ENCODE assay signal across 7 mouse cellular contexts in the genomic region with DNA sequence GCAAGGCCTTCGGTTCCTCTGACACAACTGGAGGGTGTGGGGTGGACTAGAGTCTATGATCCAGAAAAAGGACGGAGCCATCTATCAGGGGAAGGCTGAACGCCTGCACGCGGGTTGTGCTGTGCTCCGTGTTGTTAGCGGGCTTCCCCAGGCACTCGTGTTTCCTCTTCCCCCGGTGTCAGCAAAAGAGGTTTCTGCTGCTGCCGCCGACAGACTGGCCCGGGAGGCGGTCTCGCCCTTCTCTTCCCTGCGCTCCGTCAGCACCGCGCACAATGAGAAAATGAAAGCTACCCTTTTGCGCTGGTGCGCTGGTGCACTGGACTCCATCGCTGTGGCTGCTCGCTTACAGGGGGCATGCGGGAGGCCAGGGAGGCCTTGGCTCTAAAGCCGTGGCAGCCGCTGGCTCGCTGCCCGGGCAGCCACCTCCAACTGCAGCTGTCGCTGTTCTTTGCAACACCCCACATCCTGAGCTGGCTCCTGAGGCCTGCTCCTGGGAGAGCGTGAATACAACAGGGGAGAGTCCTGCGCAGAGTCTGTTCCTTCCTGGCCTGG. TPM values are rescaled to one million over a fixed set of nuclear protein-coding genes. Genes with fewer than 3 reads are reported as not detected.
DNase-seq lines count a peak whose midpoint lies in the region; ATAC-seq and TF ChIP-seq lines count a peak whose summit lies in the region.

No protein-coding gene starts in this region.

- H3K4me1 ChIP-seq in hindbrain, postnatal 0 days (ENCODE audit: insufficient read depth, low read length) = 0 out of 2 replicates have a peak, but pooled peaks cover 5% of the 10 kb centered on the region
- peaks cover 8% of the 10 kb centered on the region for H3K4me1 ChIP-seq in limb, embryonic 11.5 days (ENCODE audit: control insufficient read depth, insufficient read depth, low read length)
- H3K4me1 ChIP-seq in midbrain, embryonic 12.5 days = peaks cover 12% of the 10 kb centered on the region

- peak overlapping the region; percentile 28 for H3K4me3 ChIP-seq in hindbrain, postnatal 0 days (ENCODE audit: low read length)
- H3K4me3 ChIP-seq in limb, embryonic 11.5 days (ENCODE audit: low read depth, low read length) = no peak overlapping the region; the same call in 1 of the 2 replicates
- H3K4me3 ChIP-seq in midbrain, embryonic 12.5 days = peak overlapping the region; percentile 26

- H3K27ac ChIP-seq in hindbrain, postnatal 0 days = peak overlapping the region; percentile 90
- H3K27ac ChIP-seq in limb, embryonic 11.5 days (replicated peaks; ENCODE audit: low read depth, low read length) = peak overlapping the region; percentile 90
- peak overlapping the region; percentile 58 for H3K27ac ChIP-seq in midbrain, embryonic 12.5 days (replicated peaks)

- no peaks in the 10 kb centered on the region for H3K27me3 ChIP-seq in hindbrain, postnatal 0 days (ENCODE audit: insufficient read depth, low read length)
- no peaks in the 10 kb centered on the region for H3K27me3 ChIP-seq in limb, embryonic 11.5 days (ENCODE audit: control insufficient read depth, insufficient read depth, low read length)
- peaks cover 9% of the 10 kb centered on the region; the same call in 1 of the 2 replicates for H3K27me3 ChIP-seq in midbrain, embryonic 12.5 days

- H3K36me3 ChIP-seq in hindbrain, postnatal 0 days (ENCODE audit: insufficient read depth, low read length) = no peaks in the 10 kb centered on the region
- no peaks in the 10 kb centered on the region for H3K36me3 ChIP-seq in limb, embryonic 11.5 days (ENCODE audit: control insufficient read depth, insufficient read depth, low read length)
- H3K36me3 ChIP-seq in midbrain, embryonic 12.5 days = no peaks in the 10 kb centered on the region

- 3% methylated on average over 30 of the region's 30 CpGs for WGBS in hindbrain, postnatal 0 days
- 4% methylated on average over 30 of the region's 30 CpGs for WGBS in limb, embryonic 11.5 days
- 4% methylated on average over 30 of the region's 30 CpGs for WGBS in midbrain, embryonic 12.5 days

- TF ChIP-seq CTCF in hindbrain, postnatal 0 days (IDR thresholded peaks at IDR 0.05; ENCODE audit: low read depth) = no peak

- no peaks in the 10 kb centered on the region for H3K9me3 ChIP-seq in hindbrain, postnatal 0 days (ENCODE audit: low read length)
- H3K9me3 ChIP-seq in limb, embryonic 11.5 days (ENCODE audit: control insufficient read depth, low read length) = no peaks in the 10 kb centered on the region
- 0 out of 2 replicates have a peak, but pooled peaks cover under 1% of the 10 kb centered on the region for H3K9me3 ChIP-seq in midbrain, embryonic 12.5 days

- H3K4me2 ChIP-seq in hindbrain, postnatal 0 days (ENCODE audit: low read depth, low read length) = peak overlapping the region; percentile 60
- H3K4me2 ChIP-seq in limb, embryonic 11.5 days (ENCODE audit: low read depth, severe bottlenecking) = peak overlapping the region; percentile 47
- H3K4me2 ChIP-seq in midbrain, embryonic 12.5 days (replicated peaks) = peak overlapping the region; percentile 52

- DNase-seq in cerebellum, postnatal 36 days = peak; percentile 45 to 51
- DNase-seq in gastrocnemius, postnatal 10 days = peak; percentile 79
- DNase-seq in hindbrain, postnatal 0 days (ENCODE audit: low spot score) = peak; percentile 88
- DNase-seq in limb, embryonic 11.5 days (ENCODE audit: low spot score) = peak; percentile 74
- DNase-seq in skeletal muscle tissue, adult 2 months (ENCODE audit: low read depth, low spot score) = peak; percentile 91

- H3K9ac ChIP-seq in hindbrain, postnatal 0 days (replicated peaks; ENCODE audit: low read length) = peak overlapping the region; percentile 63
- peak overlapping the region; percentile 69 for H3K9ac ChIP-seq in limb, embryonic 11.5 days (ENCODE audit: low read length)
- peak overlapping the region; percentile 54 for H3K9ac ChIP-seq in midbrain, embryonic 12.5 days (replicated peaks)

- ATAC-seq in activated CD4-positive, CD25-positive, alpha-beta regulatory T cell, adult 4 months = peak; percentile 90
- peak; percentile 88 for ATAC-seq in hindbrain, postnatal 0 days
- peak; percentile 76 for ATAC-seq in limb, embryonic 11.5 days (ENCODE audit: insufficient number of reproducible peaks, low FRiP score, low TSS enrichment, low read depth)
- peak; percentile 86 for ATAC-seq in midbrain, embryonic 12.5 days (ENCODE audit: low FRiP score, low read depth)

RNA-seq across cellular contexts. Expression of gene Gm42791, which starts 36.3 kb away (rescaled TPM):
- polyA plus RNA-seq in activated CD4-positive, CD25-positive, alpha-beta regulatory T cell, adult 4 months (2017; shearing (Covaris generic)) = not detected
- total RNA-seq in gastrocnemius, postnatal 10 days (2021) = 1 to 10 TPM in 1 of 2 experiments, under 1 TPM in 1; 0.89 to 3.7 TPM
- not detected in 2 replicates for total RNA-seq in hindbrain, postnatal 0 days (2014; rRNA removed)
- polyA plus RNA-seq in hindbrain, postnatal 0 days (2015; fragmentation: Nextera tagmentation; extraction: Ambion mirVana) = 1.6 and 6.1 TPM in 2 replicates
- polyA plus RNA-seq in limb, embryonic 11.5 days (2014; fragmentation: Nextera tagmentation; extraction: Ambion mirVana) = 1.9 TPM in 1 of 2 replicates, not detected in the other
- polyA plus RNA-seq in midbrain, embryonic 12.5 days (2016; fragmentation: Nextera tagmentation; extraction: Ambion mirVana) = 2.0 TPM in 1 of 2 replicates, not detected in the other
